Mouse (Mus musculus) ES-E14 (cell line): ENCODE data around the gene Chchd2.
"Not testable (repeated sequence)": the region's sequence is repeated elsewhere in the genome, so short reads cannot be mapped to it uniquely, and the experiment has no call there.

Source experiments
- CHD2 ChIP-seq: IDR thresholded peaks from 2 replicates; pipeline ENCODE4 v1.6.1; 2014; ENCODE audit warnings: mild to moderate bottlenecking, low read depth, low read length, inconsistent platforms
- HCFC1 ChIP-seq: IDR thresholded peaks from 2 replicates; pipeline ENCODE4 v1.6.1; 2012; ENCODE audit warnings: low read length, inconsistent platforms, borderline replicate concordance; ENCODE audit not compliant: insufficient read depth
- ZNF384 ChIP-seq: IDR thresholded peaks from 2 replicates; pipeline ENCODE4 v1.6.1; 2012; ENCODE audit warnings: low read depth, low read length, inconsistent platforms

GRCm38 (mm10) chr5:129890390-129890789 is 3.1 kb upstream of the Chchd2 start:
- not testable (repeated sequence) for TF ChIP-seq CHD2, HCFC1
- peak; percentile 38; the same call in 1 of the 2 replicates for TF ChIP-seq ZNF384
